Mouse (Mus musculus) urinary bladder, postnatal 4 days (tissue): ENCODE data around the gene Adgrb2.

Experiments used
- DNase-seq, 2 experiments: peaks; one replicate each; pipeline ENCODE4 v3.0.0; 2021 to 2022; ENCODE audit warnings: low spot score in 2 of 2

The Adgrb2 gene

DNA sequence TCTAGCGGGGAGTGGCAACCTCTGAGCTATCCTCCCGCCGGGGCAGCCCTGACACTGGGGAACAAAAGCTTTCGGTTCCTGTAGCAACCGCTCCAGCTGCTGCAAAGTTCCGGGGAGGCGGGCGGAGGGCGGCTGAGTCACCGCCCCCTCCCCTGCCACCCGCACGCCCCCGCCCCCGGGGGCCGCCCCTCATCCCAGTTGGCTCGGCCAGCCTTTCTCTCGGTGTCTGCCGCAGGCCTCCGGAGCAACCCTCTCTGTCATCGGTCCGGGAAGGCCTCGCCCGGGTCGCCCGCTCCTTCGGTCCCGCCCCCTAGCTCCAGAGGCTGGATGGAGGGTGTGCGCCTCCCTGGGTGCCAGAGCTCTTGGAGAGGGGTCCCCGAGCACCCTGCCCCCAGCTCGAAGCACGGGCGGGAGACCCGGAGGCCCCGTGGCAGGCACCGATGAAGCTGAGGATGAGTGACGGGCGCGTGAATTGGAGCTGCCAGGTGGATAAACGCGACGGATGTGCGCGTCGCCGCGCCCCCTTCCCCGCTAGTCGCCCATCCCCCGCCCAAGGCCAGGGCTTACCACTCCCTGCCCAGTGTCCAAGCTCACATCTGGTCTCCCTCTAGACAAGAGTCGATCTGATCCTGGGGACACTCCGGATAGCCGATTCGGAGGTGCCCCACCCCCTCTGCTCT lies 3.3 kb downstream of the Adgrb2 start:
- peak in 1 of 2 experiments; percentile 45 for DNase-seq

DNA sequence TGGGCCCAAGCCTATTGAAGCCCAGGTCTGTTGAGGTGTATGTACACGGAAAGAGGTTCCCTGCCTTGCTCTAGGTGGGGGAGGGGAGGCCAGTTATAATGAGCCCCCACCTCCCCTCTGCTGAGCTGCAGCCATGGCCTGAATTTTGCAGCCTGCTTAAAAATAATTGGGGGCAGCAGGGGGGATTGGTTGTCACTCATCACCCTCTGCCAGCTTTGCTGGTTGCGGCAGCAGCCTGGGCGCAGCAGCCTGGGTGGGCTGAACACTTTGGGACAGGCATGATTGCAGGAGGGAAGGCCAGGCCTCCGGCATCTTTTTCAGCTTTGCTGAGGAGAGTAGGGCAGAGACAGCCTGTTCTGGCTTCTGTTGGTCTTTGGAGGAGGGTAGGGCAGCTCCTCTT lies 5.3 kb downstream of the Adgrb2 start:
- DNase-seq = no peak

DNA sequence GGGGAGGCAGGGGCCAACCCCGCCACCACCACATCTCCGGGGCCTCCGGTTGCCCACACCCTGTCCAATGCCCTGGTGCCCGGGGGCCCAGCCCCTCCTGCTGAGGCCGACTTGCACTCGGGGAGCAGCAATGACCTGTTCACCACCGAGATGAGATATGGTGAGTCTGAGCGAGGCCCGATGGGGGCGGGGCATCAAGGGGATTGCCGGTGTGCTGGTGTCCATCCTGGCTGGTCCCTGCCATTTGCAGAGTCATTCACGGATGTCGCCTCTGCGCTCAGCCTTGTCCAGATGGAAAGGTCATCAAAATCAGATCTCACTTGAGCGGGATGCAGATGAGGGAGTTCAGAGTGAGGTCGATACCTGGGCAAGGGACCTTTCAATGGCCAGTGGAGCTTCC lies 8.1 kb downstream of the Adgrb2 start:
- DNase-seq = no peak

DNA sequence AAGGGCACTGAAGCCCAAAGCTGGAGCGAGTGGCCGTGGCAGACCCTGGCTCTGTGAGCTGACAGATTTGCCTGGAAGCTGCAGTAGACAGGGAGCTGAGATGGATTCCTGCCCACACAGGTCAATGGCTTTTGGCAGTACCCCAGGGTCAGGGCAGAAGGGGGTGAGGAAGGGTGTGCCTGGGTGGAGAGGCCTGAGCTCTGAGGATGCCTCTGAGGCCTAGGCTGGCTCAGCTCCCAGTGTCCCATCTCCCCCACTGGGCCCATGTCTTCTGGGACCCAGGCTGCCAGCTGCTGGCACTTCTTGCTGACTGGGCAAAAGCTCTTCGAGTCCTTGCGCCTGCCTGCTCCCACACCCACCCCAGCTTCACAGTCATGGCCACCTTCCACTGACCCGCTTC lies 8.5 kb downstream of the Adgrb2 start:
- no peak for DNase-seq

DNA sequence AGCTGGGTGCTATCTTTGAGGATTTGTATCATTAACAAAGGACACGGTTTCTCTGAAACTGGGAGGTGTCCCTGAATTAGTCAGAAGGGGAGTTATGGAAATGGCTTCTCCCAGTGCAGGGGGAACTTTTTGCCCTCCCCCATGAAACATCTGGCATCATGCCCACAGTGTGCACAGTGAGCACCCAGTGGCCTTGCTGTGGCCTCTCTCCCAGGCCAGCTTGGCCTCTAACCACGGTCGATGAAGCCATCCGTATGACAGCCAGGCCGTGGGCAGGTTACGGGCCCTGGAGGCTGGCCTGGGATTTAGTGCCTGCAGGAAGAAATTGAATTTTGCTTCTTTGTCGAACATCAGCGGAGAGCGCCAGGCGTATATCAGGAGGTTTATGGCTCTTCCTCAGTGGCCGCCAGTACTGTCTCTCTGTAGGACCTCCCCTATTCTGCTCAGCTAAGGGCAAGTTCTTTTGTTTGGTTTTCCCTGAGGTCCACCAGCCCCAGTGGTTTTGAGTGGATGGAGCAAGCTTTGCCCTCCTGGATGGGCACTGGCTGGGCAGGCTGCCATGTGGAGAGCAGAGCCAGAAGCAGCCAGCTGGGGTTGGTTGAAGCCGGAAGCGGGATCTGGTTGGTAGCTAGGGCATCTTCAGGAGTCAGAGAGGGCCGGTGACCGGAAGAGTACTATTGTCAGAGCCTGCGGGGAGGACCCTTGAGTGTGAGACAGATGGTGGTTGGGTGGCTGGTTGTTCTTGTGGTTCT lies 9.4 kb downstream of the Adgrb2 start:
- DNase-seq = no peak

DNA sequence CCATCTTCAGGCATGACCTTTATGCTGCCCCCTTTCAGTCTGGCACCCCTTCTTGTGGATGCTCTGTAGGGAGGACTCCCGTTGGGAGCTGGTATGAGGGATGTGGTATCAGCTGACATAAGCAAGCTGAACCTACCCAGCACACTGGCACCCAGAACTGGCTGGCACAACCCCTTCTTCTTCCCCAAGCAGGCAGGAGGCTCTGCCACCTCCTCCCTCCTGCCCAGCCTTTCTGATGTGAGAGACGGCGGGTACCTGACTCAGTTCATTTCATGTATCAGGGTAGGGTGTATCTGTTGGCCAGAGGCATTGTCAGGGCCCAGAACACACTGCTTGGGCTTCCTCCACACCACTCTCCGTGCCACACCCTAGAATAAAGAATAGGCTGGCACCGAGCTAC lies 10.1 kb downstream of the Adgrb2 start:
- DNase-seq = no peak

DNA sequence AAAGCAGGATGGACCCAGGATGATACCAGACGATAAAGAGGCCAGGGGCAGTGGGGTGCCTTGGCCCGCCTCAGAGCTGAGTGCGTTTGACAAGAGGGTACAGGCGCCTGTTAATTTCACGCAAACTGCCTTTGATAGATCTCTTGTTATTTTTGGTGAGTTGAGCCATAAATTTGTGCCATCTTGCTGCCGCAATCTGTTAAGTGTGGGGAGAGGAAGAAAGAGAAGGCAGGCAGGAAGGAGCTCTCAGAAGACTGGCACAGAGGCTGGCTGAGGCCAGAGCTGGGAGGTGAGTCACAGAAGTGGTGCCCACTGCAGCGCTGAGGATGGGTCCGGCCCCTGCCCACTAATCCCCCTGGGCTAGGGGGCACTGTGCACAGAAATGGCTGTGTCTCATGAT lies 10.6 kb downstream of the Adgrb2 start:
- no peak for DNase-seq

DNA sequence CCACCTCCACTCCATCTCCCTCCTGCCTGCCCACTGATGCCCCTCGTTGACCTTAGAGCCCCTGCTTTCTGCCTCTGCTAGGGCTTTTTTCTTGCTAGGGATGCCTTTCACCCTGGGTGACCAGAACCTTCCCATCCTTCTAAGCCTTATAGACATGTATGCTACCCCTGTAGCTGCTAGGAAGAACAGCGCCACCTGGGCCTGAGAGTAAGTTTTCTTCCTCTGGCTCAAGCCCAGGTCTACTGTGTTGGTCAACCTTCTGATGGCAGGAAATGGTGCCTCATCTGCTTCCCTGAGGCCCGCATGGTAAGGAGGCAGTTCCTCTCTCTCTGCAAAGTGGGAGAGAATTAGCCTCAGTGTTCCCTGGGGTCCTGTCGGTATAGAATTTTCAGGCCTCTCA lies 11.3 kb downstream of the Adgrb2 start:
- no peak for DNase-seq

DNA sequence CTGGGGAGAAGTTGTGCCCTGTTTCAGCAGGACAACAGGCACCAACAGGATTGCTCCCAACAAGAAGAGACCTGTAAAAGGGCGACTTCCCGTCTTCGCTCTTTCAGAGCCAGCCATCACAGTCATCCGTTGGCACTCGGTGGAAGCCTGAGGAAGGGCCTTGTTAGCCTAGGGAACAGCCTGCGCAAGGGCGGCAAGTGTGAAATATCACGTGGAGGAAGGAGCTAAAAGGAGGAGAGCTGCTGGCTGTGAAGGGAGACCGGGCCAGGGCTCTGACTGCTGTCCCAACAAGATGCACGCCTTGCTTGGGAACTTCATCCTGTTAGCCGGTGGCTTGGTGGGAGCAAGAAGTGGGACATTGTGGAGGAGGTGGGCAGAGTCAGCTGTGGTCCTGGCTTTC lies 13.5 kb downstream of the Adgrb2 start:
- no peak for DNase-seq

DNA sequence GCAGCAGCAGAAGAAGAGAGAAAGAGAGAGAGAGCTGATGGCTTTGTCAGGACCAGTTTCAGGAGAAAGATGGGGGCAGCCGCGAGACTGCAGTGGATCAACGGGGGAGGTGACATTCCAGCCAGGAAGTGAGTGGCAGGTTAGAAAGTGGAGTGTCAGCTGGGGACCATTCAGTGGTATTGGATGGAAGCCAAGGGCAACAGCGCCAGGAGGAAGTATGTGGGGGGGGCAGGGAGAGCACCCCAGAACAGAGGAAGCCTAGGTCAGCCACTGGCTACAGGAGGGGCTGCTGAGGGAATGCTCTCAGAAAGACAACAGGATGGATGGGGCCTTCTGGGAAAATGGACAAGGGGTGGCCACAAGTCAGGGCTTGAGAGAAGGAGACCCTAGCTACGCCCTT lies 17.0 kb downstream of the Adgrb2 start:
- no peak for DNase-seq

DNA sequence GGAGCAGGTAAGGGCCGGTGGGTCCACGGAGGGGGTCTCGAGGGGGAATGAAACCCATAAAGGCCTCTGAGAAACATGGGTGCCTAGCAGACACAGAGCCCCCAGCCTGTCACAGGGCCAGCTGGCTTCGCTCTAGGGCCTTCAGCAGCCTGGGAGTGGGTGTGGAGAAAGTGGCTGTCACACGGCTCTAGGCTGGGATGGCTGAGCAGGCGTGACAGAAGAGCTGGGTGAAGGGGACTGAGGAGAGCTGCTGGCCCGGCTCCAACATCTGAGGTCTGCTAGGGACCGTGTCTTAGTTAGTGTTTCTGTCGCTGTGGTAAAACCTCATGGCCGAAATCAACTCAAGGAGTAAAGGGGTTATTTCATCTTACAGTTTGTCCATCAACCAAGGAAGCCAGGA lies 17.5 kb downstream of the Adgrb2 start:
- DNase-seq = no peak

DNA sequence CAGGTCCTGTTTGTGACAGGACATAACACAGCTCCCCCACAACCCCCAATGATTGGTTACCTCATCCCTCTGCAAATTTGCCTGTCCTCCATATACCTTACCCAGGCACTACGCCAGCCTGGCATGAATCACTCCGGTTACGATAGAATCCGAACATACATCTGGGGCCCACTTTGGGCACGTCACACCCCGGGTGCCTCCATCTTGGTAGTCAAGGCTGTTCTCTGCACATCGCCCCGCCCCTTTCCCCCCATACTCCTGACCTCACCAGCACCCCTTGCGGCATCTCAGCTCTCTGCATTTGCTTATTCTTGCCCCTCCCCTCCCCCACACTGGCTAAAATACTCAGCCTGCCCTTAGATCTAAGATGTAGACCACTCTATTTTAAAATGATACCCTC lies 20.9 kb downstream of the Adgrb2 start:
- no peak for DNase-seq

DNA sequence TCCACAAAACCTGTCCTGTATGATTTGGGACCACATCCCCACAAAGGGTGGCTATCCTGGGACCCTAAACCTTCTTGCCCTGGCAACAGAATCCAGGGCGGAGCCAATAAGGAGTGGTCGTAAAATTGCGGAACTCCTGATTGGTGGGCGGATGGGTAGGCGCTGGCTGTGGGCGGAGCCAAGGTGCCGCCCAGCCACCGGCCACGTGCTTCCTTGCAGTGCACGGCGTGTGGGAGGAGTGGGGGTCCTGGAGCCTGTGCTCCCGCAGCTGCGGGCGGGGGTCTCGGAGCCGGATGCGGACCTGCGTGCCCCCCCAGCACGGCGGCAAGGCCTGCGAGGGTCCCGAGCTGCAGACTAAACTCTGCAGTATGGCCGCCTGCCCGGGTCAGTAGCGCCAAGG lies 21.9 kb downstream of the Adgrb2 start:
- DNase-seq = no peak

DNA sequence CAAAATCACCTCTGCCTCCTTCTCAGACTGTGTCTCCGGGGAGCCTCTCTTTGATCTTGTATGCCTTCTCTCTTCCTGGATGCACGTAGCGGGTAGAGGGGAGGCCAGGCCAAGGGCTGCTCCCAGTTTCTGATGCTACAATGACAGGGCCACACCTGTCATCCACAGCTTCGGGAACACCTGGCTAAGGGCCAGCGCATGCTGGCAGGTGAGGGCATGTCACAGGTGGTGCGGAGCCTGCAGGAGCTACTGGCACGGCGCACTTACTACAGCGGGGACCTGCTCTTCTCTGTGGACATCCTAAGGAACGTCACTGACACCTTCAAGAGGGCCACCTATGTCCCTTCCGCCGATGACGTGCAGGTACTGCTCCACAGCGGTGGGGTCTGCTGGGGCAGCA lies 24.4 kb downstream of the Adgrb2 start:
- DNase-seq = no peak

DNA sequence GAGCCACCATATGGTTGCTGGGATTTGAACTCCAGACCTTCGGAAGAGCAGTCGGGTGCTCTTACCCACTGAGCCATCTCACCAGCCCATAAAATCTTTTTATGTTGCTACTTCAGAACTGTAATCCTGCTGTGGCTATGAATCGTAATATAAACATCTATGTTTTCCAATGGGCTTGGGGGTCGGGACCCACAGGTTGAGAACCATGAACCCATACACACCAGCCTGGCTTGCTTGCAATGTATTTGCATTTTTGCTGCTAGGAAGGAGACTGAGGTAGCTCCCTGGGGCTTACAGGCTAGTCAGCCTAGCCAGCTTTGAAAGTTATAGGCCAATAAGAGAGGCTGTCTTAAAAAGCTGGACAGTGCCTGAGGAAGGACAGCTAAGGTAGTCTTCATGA lies 26.1 kb downstream of the Adgrb2 start:
- DNase-seq = no peak

DNA sequence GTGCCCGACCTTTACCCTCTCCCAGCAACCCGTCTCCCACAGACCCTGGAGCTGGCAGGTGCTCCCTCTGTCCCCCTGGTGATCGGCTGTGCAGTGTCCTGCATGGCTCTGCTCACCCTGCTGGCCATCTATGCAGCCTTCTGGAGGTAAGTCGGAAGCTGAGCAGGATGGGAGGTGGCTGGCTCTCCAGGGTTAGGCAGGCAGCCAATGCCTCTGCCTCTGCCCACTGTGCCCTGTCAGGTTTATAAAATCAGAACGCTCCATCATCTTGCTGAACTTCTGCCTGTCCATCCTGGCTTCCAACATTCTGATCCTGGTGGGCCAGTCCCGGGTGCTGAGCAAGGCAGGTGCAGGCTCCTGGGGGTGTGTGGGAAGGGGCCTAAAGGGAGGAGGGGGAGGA lies 27.6 kb downstream of the Adgrb2 start:
- DNase-seq = no peak

DNA sequence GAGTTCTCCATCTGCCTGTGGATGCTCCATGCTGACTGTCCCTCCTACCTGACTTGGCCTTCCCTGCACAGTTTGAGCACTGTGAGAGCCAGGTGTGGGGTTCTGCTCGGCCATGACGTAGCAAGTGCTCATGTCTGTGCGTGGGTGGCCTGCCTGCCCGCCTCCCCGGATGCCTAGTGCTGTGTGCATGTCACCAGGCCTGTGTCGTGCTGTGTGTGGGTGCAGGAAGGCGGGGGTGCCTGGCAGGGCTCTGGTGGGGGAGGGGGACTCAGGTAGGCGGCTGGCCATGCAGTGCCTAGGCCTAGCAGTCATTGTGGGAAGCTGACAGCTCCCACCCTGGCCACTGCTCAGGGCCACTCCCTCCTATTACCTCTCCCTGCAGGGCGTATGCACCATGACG lies 28.4 kb downstream of the Adgrb2 start:
- no peak for DNase-seq

DNA sequence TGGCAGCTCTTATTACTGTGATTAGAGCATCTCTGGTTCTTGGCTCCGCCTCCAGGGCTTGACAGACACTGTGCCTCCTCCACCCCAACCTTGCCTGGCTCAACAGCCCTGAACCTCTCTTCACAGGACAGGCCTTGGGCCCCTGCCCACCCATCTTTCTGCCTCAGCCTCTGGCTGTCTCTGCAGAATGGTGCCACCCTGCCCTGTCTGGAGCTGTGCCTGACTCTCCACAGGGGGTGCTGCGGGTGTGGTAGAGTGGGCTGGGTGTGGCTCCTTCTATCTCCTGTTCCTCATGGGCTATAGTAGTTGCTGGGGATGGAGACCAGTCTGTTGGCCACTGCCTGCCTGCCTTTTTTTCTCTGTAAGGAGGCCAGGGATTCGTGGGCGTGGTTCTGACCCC lies 31.3 kb downstream of the Adgrb2 start:
- no peak for DNase-seq

DNA sequence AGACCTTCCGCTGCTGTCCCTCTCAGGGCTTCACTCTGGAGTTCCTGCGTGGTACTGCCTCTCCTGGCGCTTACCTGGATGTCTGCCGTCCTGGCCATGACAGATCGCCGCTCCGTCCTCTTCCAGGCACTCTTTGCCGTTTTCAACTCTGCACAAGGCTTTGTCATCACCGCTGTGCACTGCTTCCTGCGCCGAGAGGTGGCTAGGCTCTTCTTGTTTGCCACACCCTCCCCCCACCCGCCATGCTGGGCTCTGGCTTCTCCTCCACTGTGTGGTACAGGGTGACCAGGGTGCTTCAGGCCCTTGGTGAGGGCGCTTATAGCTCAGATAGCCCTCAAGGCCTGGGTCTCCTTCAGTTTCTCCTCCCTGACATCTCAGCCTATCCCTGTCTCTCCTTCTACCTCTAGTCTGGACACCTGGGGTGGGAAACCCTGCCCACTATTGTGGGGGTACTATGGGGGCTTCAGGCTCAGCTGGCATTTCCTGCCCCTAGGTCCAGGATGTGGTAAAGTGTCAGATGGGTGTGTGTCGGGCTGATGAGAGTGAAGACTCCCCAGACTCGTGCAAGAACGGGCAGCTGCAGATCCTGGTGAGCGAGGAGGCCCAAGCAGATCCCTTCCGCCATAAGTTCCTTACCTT lies 32.5 kb downstream of the Adgrb2 start:
- no peak for DNase-seq

DNA sequence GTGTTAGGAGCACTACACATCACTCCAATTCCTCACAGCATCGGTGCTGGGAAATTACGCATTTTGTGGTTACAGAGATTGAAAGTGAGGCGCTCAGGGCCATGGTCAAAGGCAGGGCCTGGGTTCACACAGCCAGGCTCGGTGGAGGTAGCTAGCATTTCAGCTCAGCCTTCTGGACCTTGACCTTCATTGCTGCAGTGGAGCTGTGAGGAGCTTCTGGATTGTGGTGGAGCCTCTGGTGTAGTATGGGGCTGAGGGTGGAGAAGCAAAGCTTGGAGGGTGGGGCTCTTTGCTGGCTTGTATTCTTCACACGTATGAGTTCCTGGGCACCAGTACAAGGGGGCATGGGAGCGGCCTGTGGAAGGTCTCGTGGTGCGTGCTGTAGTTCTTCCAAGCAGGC lies 38.3 kb downstream of the Adgrb2 start:
- DNase-seq = no peak

DNA sequence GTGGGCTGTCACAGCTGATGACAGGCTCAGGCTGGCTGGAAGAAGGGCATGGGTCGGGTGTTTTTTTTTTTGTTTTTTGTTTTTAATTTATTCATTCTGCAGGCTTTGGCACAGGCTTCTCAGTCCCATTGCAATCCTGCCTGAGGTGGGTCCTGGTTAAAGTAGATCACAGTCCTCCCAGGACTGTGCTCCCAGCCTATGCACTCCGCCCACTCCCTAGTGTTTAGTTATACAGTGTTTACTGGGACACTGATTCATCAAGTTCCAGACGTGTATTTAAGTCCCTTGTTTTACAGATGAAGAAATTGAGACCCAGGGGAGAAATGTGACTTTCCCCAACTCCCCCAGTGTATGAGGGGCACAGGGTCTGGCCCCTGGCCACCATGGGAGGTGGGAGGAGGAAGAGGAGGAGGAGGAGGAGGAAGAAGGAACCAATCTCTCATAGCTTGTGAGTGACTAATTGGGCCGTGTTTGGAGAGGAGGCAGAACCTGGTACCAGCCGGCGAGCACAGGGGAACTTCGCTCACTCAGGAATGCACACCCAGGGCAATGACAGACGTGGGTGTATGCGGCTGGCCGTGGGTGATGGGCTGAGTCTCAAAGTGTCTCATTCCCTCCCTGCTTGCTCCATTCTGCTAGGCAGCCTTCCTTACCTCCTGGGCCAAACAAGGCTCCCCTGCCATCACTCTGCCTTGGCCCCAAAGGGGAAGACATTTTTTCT lies 39.0 kb downstream of the Adgrb2 start:
- no peak for DNase-seq

DNA sequence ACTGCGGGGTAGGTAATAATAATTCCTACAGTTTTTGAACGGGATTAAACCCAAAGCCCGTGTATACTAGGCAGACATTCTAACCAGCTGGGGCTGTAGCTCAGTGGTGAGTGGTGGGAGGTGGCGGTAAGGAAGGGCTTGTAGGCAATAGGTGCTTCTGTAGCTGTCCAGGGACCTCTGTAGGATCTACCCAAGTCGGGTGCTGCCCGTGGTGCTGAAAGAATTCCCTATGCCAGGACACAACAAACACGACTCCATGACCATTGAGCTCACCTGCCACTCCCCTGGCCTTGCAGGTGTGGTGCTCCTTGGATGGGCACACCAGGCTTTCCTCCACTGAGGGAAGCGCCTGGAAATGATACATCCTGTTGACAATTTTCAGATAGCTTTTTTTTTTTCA lies 40.9 kb downstream of the Adgrb2 start:
- DNase-seq = no peak

DNA sequence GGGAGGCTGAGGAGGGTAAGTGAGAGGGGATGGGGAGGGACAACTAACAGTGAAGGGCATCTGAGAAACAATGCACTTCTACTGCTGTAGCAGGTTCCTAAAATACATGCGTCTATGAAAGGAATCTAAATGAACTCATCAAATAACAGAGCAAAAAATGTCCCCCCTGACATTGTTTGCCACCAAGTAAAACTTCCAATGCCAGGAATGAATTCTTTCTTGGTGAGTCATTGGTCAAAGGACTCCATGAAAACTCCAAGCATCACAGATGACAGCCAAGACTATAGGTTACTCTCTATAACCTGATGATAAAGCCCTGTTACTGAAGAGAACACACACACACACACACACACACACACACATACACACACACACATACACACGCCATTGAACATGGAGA lies 46.5 kb downstream of the Adgrb2 start:
- DNase-seq = no peak
